Mouse (Mus musculus): ENCODE measurements around the gene Efemp2. TPM values are rescaled to one million over a fixed set of nuclear protein-coding genes. Genes with fewer than 3 reads are reported as not detected.

Gene Efemp2
- polyA plus RNA-seq, 1 experiment from 2014 or later: 75.3 TPM

GRCm38 (mm10) chr19:5468374-5468773, 5.4 kb upstream of the Efemp2 start, which contains the start of gene Ctsw:
Gene Ctsw (minus strand): TSS chr19:5468507.
- no peaks in the 10 kb centered on the region for H3K9me3 ChIP-seq (replicated peaks)
- H3K4me1 ChIP-seq: peaks cover 10% of the 10 kb centered on the region
- ATAC-seq (ENCODE audit: low FRiP score): no peak
- H3K9ac ChIP-seq: no peak within 1 kb of the TSS
- peaks cover 33% of the 10 kb centered on the region for H3K36me3 ChIP-seq
- no peaks in the 10 kb centered on the region for H3K27me3 ChIP-seq
- H3K27ac ChIP-seq: no peak within 1 kb of the TSS
- no peak within 1 kb of the TSS for H3K4me3 ChIP-seq
- H3K4me2 ChIP-seq (replicated peaks): no peak within 1 kb of the TSS
- WGBS: 61% methylated on average over 5 of the region's 5 CpGs

- Histone ChIP-seq H3K27ac (no peak overlapping the region), H3K27me3 (no peaks in the 10 kb centered on the region), H3K4me1 (peaks cover 24% of the 10 kb centered on the region), H3K9me3 (replicated peaks) (no peaks in the 10 kb centered on the region), H3K4me2 (replicated peaks) (no peak overlapping the region), H3K4me3 (no peak overlapping the region), H3K9ac (no peak overlapping the region), H3K36me3 (peaks cover 9% of the 10 kb centered on the region)
- no peak for ATAC-seq (ENCODE audit: low FRiP score)
- 39% methylated on average over 5 of the region's 5 CpGs for WGBS
Observed at GRCm38 (mm10) chr19:5471846-5472245, 1.9 kb upstream of the Efemp2 start.

DNA sequence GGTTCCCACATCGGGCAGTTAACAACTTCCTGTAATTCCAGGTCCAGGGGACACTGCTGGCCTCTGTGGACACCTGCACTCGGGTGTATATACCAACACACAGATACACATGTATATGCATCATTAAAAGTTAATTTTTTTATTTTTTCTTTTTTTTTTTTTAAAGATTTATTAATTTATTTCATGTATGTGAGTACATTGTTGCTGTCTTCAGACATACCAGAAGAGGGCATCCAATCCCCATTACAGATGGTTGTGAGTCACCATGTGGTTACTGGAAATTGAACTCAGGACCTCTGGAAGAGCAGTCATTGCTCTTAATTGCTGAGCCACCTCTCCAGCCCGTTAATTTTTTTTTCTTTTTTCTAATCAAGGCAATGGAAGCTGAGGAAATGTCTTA, 897 bp upstream of the Efemp2 start:
- H3K9ac ChIP-seq: no peak overlapping the region
- no peaks in the 10 kb centered on the region for H3K9me3 ChIP-seq (replicated peaks)
- no peak overlapping the region for H3K4me2 ChIP-seq (replicated peaks)
- 0 out of 2 replicates have a peak, but pooled peaks cover 2% of the 10 kb centered on the region for H3K36me3 ChIP-seq
- H3K27ac ChIP-seq: no peak overlapping the region
- H3K27me3 ChIP-seq: no peaks in the 10 kb centered on the region
- H3K4me1 ChIP-seq: peaks cover 24% of the 10 kb centered on the region
- WGBS: 76% methylated on average over 3 of the region's 3 CpGs
- no peak for ATAC-seq (ENCODE audit: low FRiP score)
- H3K4me3 ChIP-seq: no peak overlapping the region

DNA sequence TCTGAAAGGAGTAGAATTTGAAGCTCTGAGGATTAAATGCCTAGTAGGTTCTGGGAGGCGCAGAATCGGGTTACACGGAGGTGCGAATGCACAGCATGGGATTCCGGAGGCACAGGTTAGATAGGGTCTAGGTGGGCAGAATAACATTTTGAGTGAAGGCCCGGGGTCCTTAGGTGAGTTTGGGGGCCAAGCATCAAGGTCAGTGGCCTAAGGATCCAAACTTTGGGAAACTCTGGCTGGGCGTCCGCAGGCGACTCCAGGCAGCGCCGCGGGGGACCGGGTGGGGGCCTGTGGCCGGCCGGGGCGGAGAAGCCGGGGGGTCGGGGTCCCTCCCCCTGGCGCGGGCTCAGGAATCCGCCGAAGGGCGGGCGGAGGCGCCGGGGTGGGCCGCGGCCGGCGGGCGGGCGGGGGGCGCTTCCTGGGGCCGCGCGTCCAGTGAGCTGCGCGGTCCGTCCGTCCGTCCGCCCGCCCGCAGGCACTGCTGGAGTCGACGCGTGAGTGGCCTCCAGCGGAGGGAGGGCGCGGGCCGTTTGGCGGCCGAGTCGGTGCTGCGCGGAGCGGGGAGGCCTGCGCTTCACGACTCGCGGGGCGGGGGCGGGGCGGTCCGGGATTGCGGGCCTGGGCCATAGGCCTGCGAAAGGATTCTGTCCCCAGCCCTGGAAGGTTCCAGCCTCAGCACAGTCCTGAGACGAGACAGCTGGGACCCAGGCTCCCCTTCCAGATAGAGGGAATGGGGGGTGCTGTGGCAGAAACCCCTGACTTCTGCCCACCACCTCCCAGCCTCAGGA, 721 bp downstream of the Efemp2 start:
- Histone ChIP-seq H3K9me3 (replicated peaks) (no peaks in the 10 kb centered on the region), H3K9ac (peak overlapping the region; percentile 76), H3K36me3 (peaks cover 10% of the 10 kb centered on the region; the same call in 1 of the 2 replicates), H3K27ac (peak overlapping the region; percentile 62), H3K4me2 (replicated peaks) (peak overlapping the region; percentile 97), H3K4me3 (peak overlapping the region; percentile 52), H3K4me1 (peaks cover 24% of the 10 kb centered on the region), H3K27me3 (no peaks in the 10 kb centered on the region; the same call in 1 of the 2 replicates)
- 1% methylated on average over 51 of the region's 68 CpGs for WGBS
- ATAC-seq (ENCODE audit: low FRiP score): peak; percentile 54; the same call in 1 of the 2 replicates

DNA sequence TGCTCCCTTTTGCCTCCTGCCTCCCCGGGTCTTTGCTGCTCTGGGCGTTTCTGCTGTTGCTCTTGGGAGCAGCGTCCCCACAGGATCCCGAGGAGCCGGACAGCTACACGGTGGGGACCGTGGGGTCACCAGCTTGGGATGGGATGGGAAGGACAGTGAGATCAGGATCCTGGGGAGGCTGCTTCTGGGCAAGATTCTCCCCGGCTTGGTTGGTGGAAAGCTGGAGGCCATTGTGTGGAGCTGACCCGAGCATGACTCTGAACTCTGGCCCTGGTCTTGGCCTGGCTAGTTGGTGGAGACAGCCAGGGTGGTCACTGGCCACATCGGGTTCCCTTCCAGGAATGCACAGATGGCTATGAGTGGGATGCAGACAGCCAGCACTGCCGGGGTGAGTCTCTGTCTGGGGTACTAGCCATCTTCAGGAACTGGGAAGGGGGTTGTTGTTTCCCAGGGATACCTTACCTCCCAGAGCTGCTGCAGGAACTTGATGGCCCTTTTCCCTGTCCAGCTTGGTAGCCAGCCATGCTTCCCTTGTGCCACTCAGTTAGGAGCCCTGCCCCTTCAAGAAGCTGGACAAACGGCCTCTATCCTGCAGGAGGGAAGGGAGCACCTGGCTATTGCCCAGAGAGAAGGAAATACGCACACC, 1.4 kb downstream of the Efemp2 start:
- Histone ChIP-seq H3K36me3 (peaks cover 15% of the 10 kb centered on the region), H3K4me3 (peak overlapping the region; percentile 52), H3K27me3 (no peaks in the 10 kb centered on the region; the same call in 1 of the 2 replicates), H3K27ac (peak overlapping the region; percentile 62), H3K9ac (peak overlapping the region; percentile 76), H3K4me2 (replicated peaks) (peak overlapping the region; percentile 97), H3K9me3 (replicated peaks) (no peaks in the 10 kb centered on the region), H3K4me1 (peaks cover 24% of the 10 kb centered on the region)
- 25% methylated on average over 13 of the region's 13 CpGs for WGBS
- 0 out of 2 replicates have a peak, but pooled peaks have one; percentile 4 for ATAC-seq (ENCODE audit: low FRiP score)

DNA sequence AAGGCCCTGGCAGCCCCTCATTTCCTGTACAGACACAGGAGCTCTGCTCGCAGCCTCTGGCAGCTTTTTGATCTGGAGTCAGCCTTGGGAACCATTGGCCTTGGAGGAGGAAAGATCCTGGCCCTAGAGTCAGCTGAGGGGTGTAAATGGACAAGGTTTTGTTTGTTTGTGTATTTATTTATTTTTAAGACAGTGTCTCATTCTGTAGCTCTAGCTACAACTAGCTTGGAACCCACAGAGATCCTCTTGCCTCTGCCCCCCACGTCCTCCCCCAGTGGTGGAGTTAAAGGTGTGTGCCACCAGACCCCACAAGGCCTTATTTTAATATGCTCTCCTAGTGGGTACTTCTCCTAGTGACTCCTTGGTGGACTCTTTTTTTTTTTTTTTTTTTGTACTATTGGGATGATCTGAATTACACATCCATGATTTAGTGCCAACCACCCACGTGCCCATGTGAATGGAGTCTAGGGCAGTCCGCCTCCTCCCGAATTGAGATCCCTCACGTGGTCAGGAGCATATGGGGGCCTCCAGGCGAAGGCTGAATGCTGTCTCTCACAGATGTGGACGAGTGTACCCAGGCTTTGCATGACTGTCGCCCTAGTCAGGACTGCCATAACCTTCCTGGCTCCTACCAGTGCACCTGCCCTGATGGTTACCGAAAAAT, 3.4 kb downstream of the Efemp2 start:
- WGBS: 85% methylated on average over 10 of the region's 10 CpGs
- ATAC-seq (ENCODE audit: low FRiP score): no peak
- Histone ChIP-seq H3K27ac (no peak overlapping the region), H3K4me2 (replicated peaks) (no peak overlapping the region), H3K27me3 (no peaks in the 10 kb centered on the region; the same call in 1 of the 2 replicates), H3K9me3 (replicated peaks) (no peaks in the 10 kb centered on the region), H3K4me1 (peaks cover 24% of the 10 kb centered on the region), H3K9ac (no peak overlapping the region), H3K4me3 (no peak overlapping the region), H3K36me3 (peaks cover 29% of the 10 kb centered on the region)

GRCm38 (mm10) chr19:5477668-5478300, 4.0 kb downstream of the Efemp2 start:
- peaks cover 35% of the 10 kb centered on the region for H3K36me3 ChIP-seq

GRCm38 (mm10) chr19:5480016-5480415, 6.3 kb downstream of the Efemp2 start:
- WGBS: 92% methylated on average over 10 of the region's 10 CpGs

More at GRCm38 (mm10) chr19:5477668-5478300, 4.0 kb downstream of the Efemp2 start:
- Histone ChIP-seq H3K4me2 (replicated peaks) (no peak overlapping the region), H3K4me1 (peaks cover 24% of the 10 kb centered on the region), H3K9ac (no peak overlapping the region), H3K9me3 (replicated peaks) (no peaks in the 10 kb centered on the region), H3K27ac (no peak overlapping the region), H3K27me3 (no peaks in the 10 kb centered on the region; the same call in 1 of the 2 replicates), H3K4me3 (no peak overlapping the region)
- WGBS: 92% methylated on average over 18 of the region's 18 CpGs
- no peak for ATAC-seq (ENCODE audit: low FRiP score)

DNA sequence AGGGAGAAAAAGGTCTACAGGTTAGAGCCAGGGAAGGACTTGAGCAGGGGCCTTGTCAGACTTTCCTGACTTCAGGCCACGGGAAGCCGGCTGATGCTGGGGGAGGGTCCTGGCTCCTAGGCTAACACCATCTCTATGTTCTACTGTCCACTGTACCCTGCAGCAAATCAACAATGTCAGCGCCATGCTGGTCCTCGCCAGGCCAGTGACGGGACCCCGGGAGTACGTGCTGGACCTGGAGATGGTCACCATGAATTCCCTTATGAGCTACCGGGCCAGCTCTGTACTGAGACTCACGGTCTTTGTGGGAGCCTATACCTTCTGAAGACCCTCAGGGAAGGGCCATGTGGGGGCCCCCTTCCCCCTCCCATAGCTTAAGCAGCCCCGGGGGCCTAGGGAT, 7.6 kb downstream of the Efemp2 start:
- no peak overlapping the region for H3K4me3 ChIP-seq
- no peaks in the 10 kb centered on the region; the same call in 1 of the 2 replicates for H3K4me1 ChIP-seq
- no peak overlapping the region for H3K27ac ChIP-seq
- no peak overlapping the region for H3K4me2 ChIP-seq (replicated peaks)
- no peaks in the 10 kb centered on the region for H3K9me3 ChIP-seq (replicated peaks)
- no peak overlapping the region for H3K9ac ChIP-seq
- peaks cover 71% of the 10 kb centered on the region for H3K36me3 ChIP-seq
- 84% methylated on average over 10 of the region's 10 CpGs for WGBS
- ATAC-seq (ENCODE audit: low FRiP score): no peak
- H3K27me3 ChIP-seq: no peaks in the 10 kb centered on the region; the same call in 1 of the 2 replicates

More at GRCm38 (mm10) chr19:5480016-5480415, 6.3 kb downstream of the Efemp2 start:
- no peaks in the 10 kb centered on the region for H3K9me3 ChIP-seq (replicated peaks)
- peaks cover 11% of the 10 kb centered on the region for H3K4me1 ChIP-seq
- no peak overlapping the region for H3K4me3 ChIP-seq
- H3K27me3 ChIP-seq: no peaks in the 10 kb centered on the region; the same call in 1 of the 2 replicates
- H3K36me3 ChIP-seq: peaks cover 58% of the 10 kb centered on the region
- H3K9ac ChIP-seq: no peak overlapping the region
- no peak overlapping the region for H3K27ac ChIP-seq
- no peak for ATAC-seq (ENCODE audit: low FRiP score)
- no peak overlapping the region for H3K4me2 ChIP-seq (replicated peaks)

DNA sequence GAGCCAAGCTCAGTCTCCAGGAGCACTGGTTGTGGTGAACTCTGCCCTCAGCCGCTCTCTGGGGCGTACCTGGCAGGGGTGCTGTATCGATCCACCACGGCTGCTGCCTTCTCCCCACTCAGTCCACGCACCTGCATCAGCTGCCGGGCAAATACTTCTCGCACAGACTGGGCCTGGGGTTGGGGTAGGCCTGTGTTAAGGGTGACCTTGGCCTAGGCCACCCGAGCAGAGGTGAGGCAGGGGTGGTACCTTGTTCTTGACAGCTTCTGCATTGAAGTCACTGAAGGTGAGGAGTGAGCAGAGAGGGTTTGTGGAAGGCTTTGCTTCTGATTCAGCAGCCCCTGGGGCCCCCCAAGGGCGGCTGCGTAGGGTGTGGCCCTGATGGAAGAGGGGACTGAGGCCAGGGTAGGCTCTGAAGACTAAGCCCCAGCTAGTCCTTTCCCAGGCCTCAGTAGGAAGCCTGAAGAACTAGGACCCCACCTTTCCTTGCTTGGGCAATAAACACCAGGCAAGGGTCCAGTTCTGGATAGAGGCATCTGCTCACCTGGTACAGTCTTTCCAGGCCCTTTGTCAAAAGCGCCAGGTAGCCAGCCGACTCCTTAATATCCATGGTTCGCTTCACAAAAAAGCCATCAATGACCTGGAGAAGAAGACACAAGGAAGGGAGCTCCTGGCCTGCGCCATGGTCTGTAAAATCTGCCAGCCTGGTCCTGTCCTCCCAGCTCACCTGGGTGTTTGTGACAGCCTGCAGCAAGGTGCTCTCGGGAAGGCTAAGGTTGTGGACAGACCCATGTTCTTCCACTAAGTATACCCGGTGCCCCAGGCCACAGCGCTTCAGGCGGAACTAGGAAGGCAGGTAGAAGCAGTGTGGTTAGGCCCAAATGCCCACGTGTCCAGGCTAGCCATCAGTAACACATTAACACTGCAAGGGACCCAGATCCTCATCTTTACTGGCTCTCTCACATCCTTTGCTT, 9.9 kb downstream of the Efemp2 start:
- peaks cover 68% of the 10 kb centered on the region for H3K36me3 ChIP-seq
- ATAC-seq (ENCODE audit: low FRiP score): no peak
- H3K4me3 ChIP-seq: no peak overlapping the region
- WGBS: 93% methylated on average over 19 of the region's 19 CpGs
- peaks cover 11% of the 10 kb centered on the region for H3K4me1 ChIP-seq
- H3K4me2 ChIP-seq (replicated peaks): no peak overlapping the region
- no peaks in the 10 kb centered on the region for H3K27me3 ChIP-seq
- H3K9me3 ChIP-seq (replicated peaks): no peaks in the 10 kb centered on the region
- no peak overlapping the region for H3K9ac ChIP-seq
- no peak overlapping the region for H3K27ac ChIP-seq

- peaks cover 61% of the 10 kb centered on the region for H3K36me3 ChIP-seq
- WGBS: 87% methylated on average over 5 of the region's 5 CpGs
Observed at GRCm38 (mm10) chr19:5484496-5484895, 10.7 kb downstream of the Efemp2 start.

More at GRCm38 (mm10) chr19:5484496-5484895, 10.7 kb downstream of the Efemp2 start:
- H3K4me2 ChIP-seq (replicated peaks): no peak overlapping the region
- H3K9me3 ChIP-seq (replicated peaks): no peaks in the 10 kb centered on the region
- H3K27ac ChIP-seq: no peak overlapping the region
- no peaks in the 10 kb centered on the region for H3K27me3 ChIP-seq
- H3K9ac ChIP-seq: no peak overlapping the region
- no peak for ATAC-seq (ENCODE audit: low FRiP score)
- no peak overlapping the region for H3K4me3 ChIP-seq
- peaks cover 15% of the 10 kb centered on the region for H3K4me1 ChIP-seq

Data from hindbrain, embryonic 12.5 days (tissue).